Mouse (Mus musculus): ENCODE measurements around the gene Phip. TPM values are rescaled to one million over a fixed set of nuclear protein-coding genes. Genes with fewer than 3 reads are reported as not detected.

Phip gene
- polyA plus RNA-seq, 1 experiment, result 2.2 TPM

- TF ChIP-seq E2F4 (IDR thresholded peaks at IDR 0.05; ENCODE audit: insufficient read depth) (peak; percentile 58), MYOG (IDR thresholded peaks at IDR 0.05; ENCODE audit: control insufficient read depth in 1 of 3, insufficient read depth in 1 of 3, insufficient read length in 2 of 3, low read depth in 2 of 3) (no peak), POLR2A (IDR thresholded peaks at IDR 0.05; ENCODE audit: insufficient read length, low read depth) (peak; percentile 58), CEBPB (IDR thresholded peaks at IDR 0.05; ENCODE audit: insufficient read depth, poor library complexity, severe bottlenecking) (no peak), POLR2AphosphoS2 (IDR thresholded peaks at IDR 0.05; ENCODE audit: insufficient read length, low read depth) (peak; percentile 45)
- H3K79me2 ChIP-seq (ENCODE audit: control insufficient read depth, insufficient read depth), result peaks cover 47% of the 10 kb centered on the region
- no peaks in the 10 kb centered on the region for H3K27me3 ChIP-seq (ENCODE audit: control insufficient read depth, insufficient read depth, insufficient read length)
- H3ac ChIP-seq (ENCODE audit: control insufficient read depth, insufficient read length), result peak overlapping the region; percentile 95
- no peaks in the 10 kb centered on the region for H3K36me3 ChIP-seq (ENCODE audit: control insufficient read depth, insufficient read depth)
- peak overlapping the region; percentile 71 for H3K4me3 ChIP-seq
- H3K4me2 ChIP-seq (ENCODE audit: low read depth), result peak overlapping the region; percentile 99
These were observed 992 bp downstream of the Phip start for GRCm38 (mm10) chr9:82974187-82974861.

DNA sequence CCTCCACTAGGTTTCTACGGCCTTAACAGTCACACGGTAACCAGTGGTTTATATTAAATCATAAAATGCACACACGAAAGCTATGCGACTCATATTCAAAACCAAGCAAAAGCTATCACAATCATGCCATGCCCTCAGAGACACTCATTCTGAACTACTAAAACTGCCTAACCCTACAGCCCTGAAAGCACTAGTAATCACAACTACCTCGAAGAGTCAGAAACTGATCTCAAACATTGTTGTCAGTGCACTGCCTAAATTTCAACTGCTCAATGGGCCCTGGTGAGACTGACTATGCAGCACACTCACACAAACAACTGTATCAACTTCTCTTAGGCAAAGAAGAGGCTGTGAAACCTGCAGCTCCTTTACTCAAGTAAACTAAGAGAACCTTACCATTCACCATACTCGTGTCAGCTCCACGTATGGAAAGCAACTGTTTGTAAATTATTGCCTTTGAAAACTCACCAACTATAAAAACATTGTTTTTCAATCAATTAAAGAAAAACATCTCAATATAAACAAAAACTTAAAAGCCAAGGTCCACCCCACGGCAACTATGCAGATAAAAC is 1.9 kb downstream of the Phip start:
- H3K4me3 ChIP-seq, result peak overlapping the region; percentile 71
- no peaks in the 10 kb centered on the region for H3K36me3 ChIP-seq (ENCODE audit: control insufficient read depth, insufficient read depth)
- H3K27me3 ChIP-seq (ENCODE audit: control insufficient read depth, insufficient read depth, insufficient read length), result no peaks in the 10 kb centered on the region
- TF ChIP-seq USF1 (IDR thresholded peaks at IDR 0.05; ENCODE audit: low read depth) (no peak), E2F4 (IDR thresholded peaks at IDR 0.05; ENCODE audit: insufficient read depth) (no peak), REST (IDR thresholded peaks at IDR 0.05; ENCODE audit: insufficient read depth, insufficient read length) (no peak), TCF12 (IDR thresholded peaks at IDR 0.05; ENCODE audit: insufficient read depth, poor library complexity, severe bottlenecking) (no peak), MAX (IDR thresholded peaks at IDR 0.05; ENCODE audit: low read depth) (no peak), CEBPB (IDR thresholded peaks at IDR 0.05; ENCODE audit: insufficient read depth, poor library complexity, severe bottlenecking) (no peak), POLR2A (IDR thresholded peaks at IDR 0.05; ENCODE audit: insufficient read length, low read depth) (no peak), TCF3 (IDR thresholded peaks at IDR 0.05; ENCODE audit: insufficient read length, low read depth) (no peak), MYOD1 (IDR thresholded peaks at IDR 0.05; ENCODE audit: control insufficient read depth in 1 of 3, insufficient read length in 2 of 3, low read depth in 2 of 3) (no peak), POLR2AphosphoS2 (IDR thresholded peaks at IDR 0.05; ENCODE audit: insufficient read length, low read depth) (no peak), MYOG (IDR thresholded peaks at IDR 0.05; ENCODE audit: control insufficient read depth in 1 of 3, insufficient read depth in 1 of 3, insufficient read length in 2 of 3, low read depth in 2 of 3) (no peak), SRF (IDR thresholded peaks at IDR 0.05; ENCODE audit: control insufficient read depth, insufficient read length, low read depth) (no peak)
- peaks cover 56% of the 10 kb centered on the region for H3K79me2 ChIP-seq (ENCODE audit: control insufficient read depth, insufficient read depth)
- peak overlapping the region; percentile 99 for H3K4me2 ChIP-seq (ENCODE audit: low read depth)
- H3ac ChIP-seq (ENCODE audit: control insufficient read depth, insufficient read length), result no peak overlapping the region

GRCm38 (mm10) chr9:82971433-82971832 is 3.9 kb downstream of the Phip start:
- H3K4me2 ChIP-seq (ENCODE audit: low read depth), result peak overlapping the region; percentile 36
- H3ac ChIP-seq (ENCODE audit: control insufficient read depth, insufficient read length), result no peak overlapping the region
- TF ChIP-seq MAX (IDR thresholded peaks at IDR 0.05; ENCODE audit: low read depth) (no peak), POLR2AphosphoS2 (IDR thresholded peaks at IDR 0.05; ENCODE audit: insufficient read length, low read depth) (no peak), MYOG (IDR thresholded peaks at IDR 0.05; ENCODE audit: control insufficient read depth in 1 of 3, insufficient read depth in 1 of 3, insufficient read length in 2 of 3, low read depth in 2 of 3) (no peak), MYOD1 (IDR thresholded peaks at IDR 0.05; ENCODE audit: control insufficient read depth in 1 of 3, insufficient read length in 2 of 3, low read depth in 2 of 3) (no peak), TCF3 (IDR thresholded peaks at IDR 0.05; ENCODE audit: insufficient read length, low read depth) (no peak), USF1 (IDR thresholded peaks at IDR 0.05; ENCODE audit: low read depth) (no peak), SRF (IDR thresholded peaks at IDR 0.05; ENCODE audit: control insufficient read depth, insufficient read length, low read depth) (no peak), CEBPB (IDR thresholded peaks at IDR 0.05; ENCODE audit: insufficient read depth, poor library complexity, severe bottlenecking) (no peak), TCF12 (IDR thresholded peaks at IDR 0.05; ENCODE audit: insufficient read depth, poor library complexity, severe bottlenecking) (no peak), POLR2A (IDR thresholded peaks at IDR 0.05; ENCODE audit: insufficient read length, low read depth) (no peak), E2F4 (IDR thresholded peaks at IDR 0.05; ENCODE audit: insufficient read depth) (no peak), REST (IDR thresholded peaks at IDR 0.05; ENCODE audit: insufficient read depth, insufficient read length) (no peak)
- peaks cover 76% of the 10 kb centered on the region for H3K79me2 ChIP-seq (ENCODE audit: control insufficient read depth, insufficient read depth)
- H3K4me3 ChIP-seq, result no peak overlapping the region
- no peaks in the 10 kb centered on the region for H3K27me3 ChIP-seq (ENCODE audit: control insufficient read depth, insufficient read depth, insufficient read length)
- no peaks in the 10 kb centered on the region for H3K36me3 ChIP-seq (ENCODE audit: control insufficient read depth, insufficient read depth)

DNA sequence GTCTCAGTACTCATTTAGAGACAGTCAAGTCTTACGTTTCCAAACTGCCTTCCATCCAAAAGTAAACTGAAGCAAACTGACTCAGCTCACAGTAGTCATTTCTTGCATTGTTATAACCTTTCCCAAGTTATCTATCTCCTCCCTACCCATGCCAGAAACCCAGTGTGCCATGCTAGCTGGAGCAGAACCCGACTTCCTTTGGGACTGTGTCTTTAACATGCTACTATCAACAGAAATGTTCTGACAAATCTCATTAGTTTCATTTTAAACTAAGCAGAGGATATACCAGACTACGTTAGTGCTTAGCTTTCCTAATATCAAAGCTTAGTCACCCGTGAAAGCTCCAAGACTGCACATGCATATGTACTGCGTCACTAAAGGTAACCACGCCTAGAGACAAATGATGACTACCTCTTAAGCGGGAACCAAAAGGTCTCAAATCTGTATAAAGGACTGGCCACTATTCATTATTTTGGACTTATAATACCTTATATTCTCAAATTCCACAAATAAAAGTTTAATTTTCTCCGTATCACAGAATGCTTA is 8.2 kb downstream of the Phip start:
- no peaks in the 10 kb centered on the region for H3K27me3 ChIP-seq (ENCODE audit: control insufficient read depth, insufficient read depth, insufficient read length)
- H3ac ChIP-seq (ENCODE audit: control insufficient read depth, insufficient read length), result no peak overlapping the region
- H3K4me2 ChIP-seq (ENCODE audit: low read depth), result no peak overlapping the region
- peaks cover 11% of the 10 kb centered on the region for H3K36me3 ChIP-seq (ENCODE audit: control insufficient read depth, insufficient read depth)
- TF ChIP-seq USF1 (IDR thresholded peaks at IDR 0.05; ENCODE audit: low read depth) (no peak), SRF (IDR thresholded peaks at IDR 0.05; ENCODE audit: control insufficient read depth, insufficient read length, low read depth) (no peak), E2F4 (IDR thresholded peaks at IDR 0.05; ENCODE audit: insufficient read depth) (no peak), REST (IDR thresholded peaks at IDR 0.05; ENCODE audit: insufficient read depth, insufficient read length) (no peak), TCF3 (IDR thresholded peaks at IDR 0.05; ENCODE audit: insufficient read length, low read depth) (no peak), MYOD1 (IDR thresholded peaks at IDR 0.05; ENCODE audit: control insufficient read depth in 1 of 3, insufficient read length in 2 of 3, low read depth in 2 of 3) (no peak), CEBPB (IDR thresholded peaks at IDR 0.05; ENCODE audit: insufficient read depth, poor library complexity, severe bottlenecking) (no peak), POLR2AphosphoS2 (IDR thresholded peaks at IDR 0.05; ENCODE audit: insufficient read length, low read depth) (no peak), TCF12 (IDR thresholded peaks at IDR 0.05; ENCODE audit: insufficient read depth, poor library complexity, severe bottlenecking) (no peak), MYOG (IDR thresholded peaks at IDR 0.05; ENCODE audit: control insufficient read depth in 1 of 3, insufficient read depth in 1 of 3, insufficient read length in 2 of 3, low read depth in 2 of 3) (no peak), MAX (IDR thresholded peaks at IDR 0.05; ENCODE audit: low read depth) (no peak), POLR2A (IDR thresholded peaks at IDR 0.05; ENCODE audit: insufficient read length, low read depth) (no peak)
- H3K4me3 ChIP-seq, result no peak overlapping the region
- peaks cover 95% of the 10 kb centered on the region for H3K79me2 ChIP-seq (ENCODE audit: control insufficient read depth, insufficient read depth)
